Mouse (Mus musculus): ENCODE measurements around the gene Serpinh1. TPM values are rescaled to one million over a fixed set of nuclear protein-coding genes. Genes with fewer than 3 reads are reported as not detected.

Serpinh1 gene
- polyA plus RNA-seq, 1 experiment from 2014 or later = 235 TPM

DNA sequence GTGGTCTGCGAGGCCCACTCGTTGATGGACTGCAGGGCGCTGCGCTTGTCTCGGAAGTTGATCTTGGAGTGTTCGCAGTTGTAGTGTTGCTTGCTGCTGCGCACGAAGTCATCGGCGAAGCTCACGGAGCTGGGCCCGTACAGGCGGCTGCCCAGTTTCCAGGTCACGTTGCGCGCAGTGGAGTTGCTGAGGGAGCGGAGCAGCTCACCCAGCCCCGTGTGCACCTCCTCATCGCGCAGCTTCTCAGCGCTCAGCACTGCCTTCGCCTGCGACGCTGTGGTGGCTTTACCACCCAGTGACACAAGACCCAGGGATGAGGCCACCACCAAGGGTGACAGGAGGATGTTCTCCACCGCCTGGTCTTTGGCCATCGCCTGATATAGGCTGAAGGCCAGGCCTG is 4.2 kb downstream of the Serpinh1 start:
- no peaks in the 10 kb centered on the region for H3K36me3 ChIP-seq (replicated peaks)
- H3K9ac ChIP-seq = no peak overlapping the region
- no peaks in the 10 kb centered on the region for H3K9me3 ChIP-seq
- no peak overlapping the region for H3K4me3 ChIP-seq
- no peaks in the 10 kb centered on the region for H3K27me3 ChIP-seq (replicated peaks)
- H3K4me2 ChIP-seq = no peak overlapping the region
- 97% methylated on average over 26 of the region's 26 CpGs for WGBS
- H3K4me1 ChIP-seq = peaks cover 33% of the 10 kb centered on the region
- H3K27ac ChIP-seq = no peak overlapping the region
- ATAC-seq (replicated peaks) = no peak

DNA sequence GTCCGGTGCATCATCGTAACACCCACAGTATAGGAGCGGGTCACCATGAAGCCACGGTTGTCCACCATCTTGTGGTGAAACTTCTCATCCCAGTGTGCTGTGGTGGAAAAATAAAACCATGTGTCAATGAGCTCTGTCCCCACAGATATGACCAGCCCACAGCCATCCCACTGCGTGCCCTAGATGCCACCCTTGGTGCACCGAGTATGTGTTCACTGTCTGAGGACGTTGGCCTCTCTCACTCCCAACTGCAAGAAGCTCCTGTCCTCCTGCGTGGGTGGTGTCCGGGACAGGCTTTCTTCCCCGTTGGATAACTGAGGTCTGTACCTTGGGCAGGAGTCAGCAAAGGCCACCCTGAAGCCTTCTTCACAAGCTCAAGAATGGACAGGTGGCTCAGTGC is 5.8 kb downstream of the Serpinh1 start:
- no peaks in the 10 kb centered on the region for H3K9me3 ChIP-seq
- H3K9ac ChIP-seq = no peak overlapping the region
- H3K27me3 ChIP-seq (replicated peaks) = no peaks in the 10 kb centered on the region
- no peak overlapping the region for H3K27ac ChIP-seq
- no peak overlapping the region for H3K4me3 ChIP-seq
- ATAC-seq (replicated peaks) = no peak
- WGBS = 97% methylated on average over 10 of the region's 10 CpGs
- peaks cover 20% of the 10 kb centered on the region for H3K4me1 ChIP-seq
- no peak overlapping the region for H3K4me2 ChIP-seq
- no peaks in the 10 kb centered on the region for H3K36me3 ChIP-seq (replicated peaks)

DNA sequence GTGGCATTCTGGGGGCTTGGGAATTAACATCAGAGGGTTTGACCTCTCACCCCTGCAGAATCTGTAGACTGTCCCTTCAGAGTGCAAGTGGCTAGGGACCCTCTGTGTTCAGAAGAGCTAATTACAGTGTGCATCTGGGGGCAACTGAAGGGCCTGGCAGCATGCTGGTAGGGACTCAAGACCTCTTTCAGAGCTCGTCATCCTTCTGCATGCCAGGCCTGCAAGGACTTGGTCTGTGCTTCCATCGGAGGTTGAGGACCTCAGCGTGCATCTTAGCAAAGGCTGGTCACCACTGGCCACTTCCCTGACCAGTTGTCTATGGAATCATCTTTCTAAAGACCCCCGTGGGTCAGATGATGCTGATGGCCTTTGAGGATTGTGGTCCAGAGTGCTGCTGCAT is 9.5 kb downstream of the Serpinh1 start:
- H3K9ac ChIP-seq = no peak overlapping the region
- 89% methylated on average over 4 of the region's 4 CpGs for WGBS
- H3K27me3 ChIP-seq (replicated peaks) = no peaks in the 10 kb centered on the region
- no peak overlapping the region for H3K27ac ChIP-seq
- no peak for ATAC-seq (replicated peaks)
- no peak overlapping the region for H3K4me2 ChIP-seq
- no peaks in the 10 kb centered on the region for H3K4me1 ChIP-seq
- no peaks in the 10 kb centered on the region for H3K36me3 ChIP-seq (replicated peaks)
- no peaks in the 10 kb centered on the region for H3K9me3 ChIP-seq
- H3K4me3 ChIP-seq = no peak overlapping the region

DNA sequence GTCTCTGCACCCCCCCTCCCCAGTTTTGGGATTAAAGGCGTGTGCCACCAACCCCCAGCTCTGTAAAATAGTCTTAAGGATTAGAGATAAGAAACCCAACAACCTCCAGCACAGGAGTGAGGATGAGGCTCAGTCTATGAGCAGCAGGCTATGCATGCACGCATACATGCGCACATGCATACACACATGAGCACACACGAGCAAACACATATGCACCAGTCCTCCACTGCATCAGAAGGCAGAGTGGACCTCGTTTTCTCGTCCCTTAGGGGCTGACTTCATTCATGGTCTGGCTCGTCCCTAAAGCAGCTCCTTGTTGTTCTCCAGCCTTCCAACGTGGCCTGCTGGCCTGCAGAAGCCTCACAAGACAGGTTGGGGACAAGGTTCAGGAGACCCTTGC is 12.3 kb downstream of the Serpinh1 start:
- WGBS = 81% methylated on average over 8 of the region's 8 CpGs
- H3K4me1 ChIP-seq = no peaks in the 10 kb centered on the region
- no peak for ATAC-seq (replicated peaks)

DNA sequence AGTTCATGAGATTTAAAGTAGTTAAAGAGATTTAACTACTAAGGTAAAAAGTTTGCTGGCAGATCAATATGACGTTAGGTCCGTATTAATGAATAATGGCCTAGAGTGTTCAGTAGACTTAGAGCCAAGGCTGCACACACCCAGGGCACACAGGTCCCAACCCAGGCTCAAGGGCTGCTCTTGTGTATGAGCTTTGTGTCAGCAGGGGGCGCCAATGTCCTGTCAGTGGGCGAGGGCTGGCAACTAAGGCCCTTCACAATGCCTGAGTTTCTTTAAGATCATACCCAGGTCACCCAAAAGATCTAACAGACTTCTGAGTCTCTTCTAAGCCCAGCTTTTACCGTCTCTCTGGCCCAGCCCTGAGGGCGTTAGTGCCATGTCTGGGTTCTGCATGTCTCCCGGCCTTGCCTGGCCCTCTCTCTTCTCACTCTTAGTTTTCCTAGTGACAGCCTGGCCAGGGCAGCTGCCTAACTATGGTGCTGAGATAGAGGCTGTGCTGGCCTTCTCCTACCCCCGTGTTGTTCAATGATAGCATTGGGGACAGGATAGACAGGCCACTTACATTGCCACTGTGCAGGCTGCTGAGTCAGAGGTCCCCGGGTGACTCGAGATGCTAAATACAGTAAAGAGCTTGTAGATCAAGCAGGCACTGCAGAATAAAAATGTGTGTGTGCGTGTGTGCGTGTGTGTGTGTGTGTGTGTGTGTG is 20.1 kb downstream of the Serpinh1 start:
- ATAC-seq (replicated peaks) = no peak; the same call in 1 of the 2 replicates
- H3K4me2 ChIP-seq = no peak overlapping the region
- no peak overlapping the region for H3K9ac ChIP-seq
- no peaks in the 10 kb centered on the region for H3K9me3 ChIP-seq
- H3K27me3 ChIP-seq (replicated peaks) = no peaks in the 10 kb centered on the region
- peaks cover 27% of the 10 kb centered on the region for H3K36me3 ChIP-seq (replicated peaks)
- H3K27ac ChIP-seq = no peak overlapping the region
- WGBS = 45% methylated on average over 12 of the region's 12 CpGs
- H3K4me3 ChIP-seq = no peak overlapping the region
- peaks cover 8% of the 10 kb centered on the region; the same call in 1 of the 2 replicates for H3K4me1 ChIP-seq

More for the DNA sequence above, 12.3 kb downstream of the Serpinh1 start:
- H3K27ac ChIP-seq = no peak overlapping the region
- no peak overlapping the region for H3K4me3 ChIP-seq
- H3K36me3 ChIP-seq (replicated peaks) = peaks cover 22% of the 10 kb centered on the region
- no peak overlapping the region for H3K4me2 ChIP-seq
- no peak overlapping the region for H3K9ac ChIP-seq
- H3K9me3 ChIP-seq = no peaks in the 10 kb centered on the region
- H3K27me3 ChIP-seq (replicated peaks) = no peaks in the 10 kb centered on the region

DNA sequence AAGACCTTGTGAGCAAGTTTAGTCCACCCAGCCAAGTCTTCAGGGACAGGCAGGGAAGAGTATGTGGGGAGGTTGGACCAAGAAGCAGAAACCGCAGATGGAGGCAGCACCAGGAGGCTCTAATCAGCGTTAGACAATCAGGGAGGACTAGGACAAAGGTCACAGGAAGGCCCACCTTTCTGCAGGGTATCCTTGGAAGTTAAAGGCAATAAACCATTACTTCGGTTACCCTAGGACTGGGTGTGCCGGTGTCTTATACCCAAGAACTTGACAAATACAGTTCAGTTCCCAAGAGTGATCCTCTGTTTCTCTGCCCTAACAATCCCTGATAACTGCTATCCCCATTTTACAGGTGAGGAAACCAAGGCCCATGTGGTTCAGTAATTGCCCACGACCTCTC is 23.0 kb downstream of the Serpinh1 start:
- peaks cover 5% of the 10 kb centered on the region; the same call in 1 of the 2 replicates for H3K36me3 ChIP-seq (replicated peaks)
- H3K9me3 ChIP-seq = no peaks in the 10 kb centered on the region

DNA sequence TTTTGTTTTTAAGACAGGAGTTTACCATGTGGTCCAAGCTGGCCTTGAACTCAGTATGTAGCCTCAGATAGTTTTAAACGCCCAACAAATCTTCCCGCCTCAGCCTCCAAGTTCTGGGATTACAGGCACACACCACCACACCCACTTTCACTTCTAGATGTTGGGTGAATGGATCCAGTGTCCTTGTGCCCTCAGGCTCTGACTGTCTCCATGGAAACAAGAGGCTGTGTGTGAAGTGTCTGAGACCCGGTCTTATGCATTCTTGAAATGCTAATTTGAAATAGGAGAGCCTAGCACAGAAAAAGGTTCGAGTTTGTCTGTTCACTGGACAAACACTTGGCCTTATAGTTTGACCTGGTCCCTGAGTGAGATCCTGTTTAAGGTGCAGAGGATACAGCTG is 24.2 kb downstream of the Serpinh1 start:
- 40% methylated on average over 4 of the region's 4 CpGs for WGBS

More for the DNA sequence above, 23.0 kb downstream of the Serpinh1 start:
- H3K9ac ChIP-seq = no peak overlapping the region
- ATAC-seq (replicated peaks) = no peak
- no peak overlapping the region for H3K27ac ChIP-seq
- no peak overlapping the region for H3K4me2 ChIP-seq
- no peak overlapping the region for H3K4me3 ChIP-seq
- WGBS = 92% methylated on average over 5 of the region's 5 CpGs
- H3K27me3 ChIP-seq (replicated peaks) = no peaks in the 10 kb centered on the region
- H3K4me1 ChIP-seq = peaks cover 9% of the 10 kb centered on the region

DNA sequence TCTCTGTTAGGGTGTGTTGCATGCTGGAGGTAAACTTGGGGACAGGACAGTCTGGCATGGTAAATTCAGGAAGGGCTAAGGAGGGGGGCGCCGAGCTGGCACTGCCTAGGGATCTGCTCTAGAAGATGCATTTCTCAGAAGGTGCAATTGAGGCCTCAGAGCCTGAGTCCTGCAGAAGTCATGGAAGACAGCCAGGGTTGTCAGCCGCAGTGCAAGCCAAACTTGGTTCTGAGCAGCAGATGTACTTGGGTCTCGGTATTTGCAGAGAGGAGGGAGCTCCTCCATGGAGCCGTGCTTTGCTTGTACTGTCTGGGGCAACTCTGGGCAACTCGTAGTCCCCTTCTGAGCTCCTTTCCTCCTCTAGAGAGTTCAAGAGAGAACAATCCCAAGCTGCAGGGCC is 26.9 kb downstream of the Serpinh1 start:
- Histone ChIP-seq H3K4me2 (no peak overlapping the region), H3K27me3 (replicated peaks) (no peaks in the 10 kb centered on the region), H3K9me3 (no peaks in the 10 kb centered on the region), H3K36me3 (replicated peaks) (peaks cover 12% of the 10 kb centered on the region; the same call in 1 of the 2 replicates), H3K4me1 (peaks cover 17% of the 10 kb centered on the region), H3K27ac (no peak overlapping the region), H3K9ac (no peak overlapping the region), H3K4me3 (no peak overlapping the region)
- 79% methylated on average over 6 of the region's 6 CpGs for WGBS
- no peak for ATAC-seq (replicated peaks)

More for the DNA sequence above, 24.2 kb downstream of the Serpinh1 start:
- no peak for ATAC-seq (replicated peaks)
- no peak overlapping the region for H3K4me2 ChIP-seq
- H3K27ac ChIP-seq = no peak overlapping the region
- peaks cover 7% of the 10 kb centered on the region; the same call in 1 of the 2 replicates for H3K36me3 ChIP-seq (replicated peaks)
- no peak overlapping the region for H3K9ac ChIP-seq
- no peaks in the 10 kb centered on the region for H3K27me3 ChIP-seq (replicated peaks)
- no peaks in the 10 kb centered on the region for H3K9me3 ChIP-seq
- H3K4me3 ChIP-seq = no peak overlapping the region
- H3K4me1 ChIP-seq = peaks cover 17% of the 10 kb centered on the region

DNA sequence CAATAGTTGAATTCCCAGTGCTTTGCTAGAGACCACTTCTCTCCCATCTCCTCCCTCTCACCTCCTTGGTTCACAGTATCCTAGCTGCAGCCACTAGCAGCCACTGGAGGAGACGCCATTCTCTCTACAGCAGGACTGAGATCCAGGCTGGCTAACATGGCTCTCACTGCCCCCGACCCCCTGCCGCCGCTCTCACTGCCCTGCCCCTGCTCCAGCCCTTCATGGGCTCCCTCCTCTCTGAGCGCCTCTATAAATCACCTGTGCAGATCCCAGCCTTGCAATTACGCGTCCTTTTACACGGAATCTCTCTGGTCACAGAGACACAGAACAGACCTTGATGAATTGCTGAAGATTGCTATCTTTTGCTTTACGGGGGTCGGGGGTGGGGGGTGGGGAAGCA is 28.2 kb downstream of the Serpinh1 start:
- H3K27me3 ChIP-seq (replicated peaks) = no peaks in the 10 kb centered on the region
- peaks cover 9% of the 10 kb centered on the region; the same call in 1 of the 2 replicates for H3K36me3 ChIP-seq (replicated peaks)
- H3K27ac ChIP-seq = peak overlapping the region; percentile 41
- H3K4me1 ChIP-seq = peaks cover 28% of the 10 kb centered on the region
- WGBS = 28% methylated on average over 10 of the region's 10 CpGs
- no peak overlapping the region for H3K4me2 ChIP-seq
- ATAC-seq (replicated peaks) = no peak
- H3K4me3 ChIP-seq = no peak overlapping the region
- no peak overlapping the region for H3K9ac ChIP-seq
- H3K9me3 ChIP-seq = no peaks in the 10 kb centered on the region

DNA sequence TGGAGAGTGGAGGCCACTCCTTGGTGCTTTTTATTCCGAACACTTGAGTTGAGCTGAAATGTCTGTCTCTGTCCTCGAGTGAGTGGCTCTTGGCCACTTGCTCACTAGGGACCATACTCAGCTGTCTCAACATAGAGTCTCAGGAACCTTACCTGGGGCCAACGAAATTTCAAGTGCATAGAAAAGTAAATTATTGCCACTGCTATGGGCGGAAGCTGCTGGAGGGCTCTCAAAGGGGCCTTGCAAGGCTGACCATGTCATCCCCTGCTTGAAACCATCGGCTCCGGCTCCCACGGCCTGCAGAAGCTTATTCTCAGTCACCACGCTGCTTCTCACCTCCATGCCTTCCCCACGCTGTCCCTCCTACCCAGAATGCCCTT is 29.7 kb downstream of the Serpinh1 start:
- 94% methylated on average over 9 of the region's 9 CpGs for WGBS
- H3K4me1 ChIP-seq = peaks cover 25% of the 10 kb centered on the region
- no peak overlapping the region for H3K9ac ChIP-seq
- no peak overlapping the region for H3K27ac ChIP-seq
- no peak overlapping the region for H3K4me3 ChIP-seq
- no peak for ATAC-seq (replicated peaks)
- no peak overlapping the region for H3K4me2 ChIP-seq
- peaks cover 10% of the 10 kb centered on the region; the same call in 1 of the 2 replicates for H3K36me3 ChIP-seq (replicated peaks)
- no peaks in the 10 kb centered on the region for H3K9me3 ChIP-seq
- H3K27me3 ChIP-seq (replicated peaks) = no peaks in the 10 kb centered on the region

DNA sequence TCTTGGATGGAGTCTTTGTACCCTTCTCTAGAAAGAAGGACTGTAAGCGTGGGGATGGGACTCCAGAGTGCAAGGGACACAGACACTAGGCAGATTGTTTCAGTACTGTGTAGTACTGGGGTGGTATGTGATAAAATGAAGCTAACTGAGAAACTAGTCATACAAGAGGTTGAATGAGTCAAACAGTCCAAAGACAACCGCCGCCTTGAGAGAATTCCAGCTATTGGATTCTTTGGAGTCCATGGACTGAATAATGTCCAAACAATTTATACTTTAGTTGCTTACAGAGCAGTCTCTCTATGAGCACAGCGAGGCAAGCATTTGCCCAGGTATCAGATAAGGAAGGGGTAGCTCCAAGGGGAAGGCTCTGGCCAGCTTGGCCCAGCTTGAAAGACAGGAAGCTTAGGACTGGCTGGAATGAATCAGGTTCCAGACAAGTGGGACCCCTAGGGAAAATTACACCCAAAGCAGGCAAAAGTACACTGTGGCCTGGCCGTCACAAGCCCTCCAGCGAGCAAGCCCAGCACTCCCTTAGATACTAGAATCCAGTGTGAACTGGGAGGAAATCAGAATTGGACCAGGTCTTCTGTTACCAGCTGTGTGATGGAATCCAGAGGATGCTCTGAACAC is 30.2 kb downstream of the Serpinh1 start:
- Histone ChIP-seq H3K4me2 (no peak overlapping the region), H3K27me3 (replicated peaks) (no peaks in the 10 kb centered on the region), H3K4me3 (no peak overlapping the region), H3K9ac (no peak overlapping the region), H3K4me1 (peaks cover 25% of the 10 kb centered on the region), H3K36me3 (replicated peaks) (peaks cover 14% of the 10 kb centered on the region; the same call in 1 of the 2 replicates), H3K27ac (no peak overlapping the region), H3K9me3 (no peaks in the 10 kb centered on the region)
- whole genome bisulfite sequencing = 91% methylated on average over 6 of the region's 6 CpGs
- ATAC-seq (replicated peaks) = no peak

DNA sequence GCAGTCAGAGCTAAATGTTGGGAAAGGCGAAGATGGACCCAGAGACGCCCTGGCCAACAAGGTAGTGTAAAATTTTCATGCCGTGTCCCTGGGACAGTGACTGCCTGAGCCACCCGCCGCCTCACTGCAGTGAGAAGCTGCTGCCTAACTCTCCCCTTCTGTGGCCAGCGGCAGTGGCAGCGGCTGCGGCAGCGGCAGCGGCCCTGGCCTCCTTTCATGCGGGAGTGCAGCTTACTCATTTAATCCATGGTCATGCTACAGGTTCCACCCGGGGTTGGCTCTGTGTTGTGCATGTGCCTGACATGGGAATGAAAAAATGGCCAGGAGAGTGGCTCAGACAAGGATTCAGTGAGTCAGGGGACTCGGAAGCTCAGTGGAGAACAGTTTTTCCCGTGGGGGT is 32.5 kb downstream of the Serpinh1 start:
- ATAC-seq (replicated peaks) = no peak
- Histone ChIP-seq H3K9me3 (no peaks in the 10 kb centered on the region), H3K27me3 (replicated peaks) (no peaks in the 10 kb centered on the region), H3K4me3 (no peak overlapping the region), H3K36me3 (replicated peaks) (peaks cover 33% of the 10 kb centered on the region; the same call in 1 of the 2 replicates), H3K4me2 (no peak overlapping the region), H3K27ac (peak overlapping the region; percentile 13; the same call in 1 of the 2 replicates), H3K9ac (no peak overlapping the region), H3K4me1 (peaks cover 25% of the 10 kb centered on the region)
- WGBS = 27% methylated on average over 14 of the region's 14 CpGs

DNA sequence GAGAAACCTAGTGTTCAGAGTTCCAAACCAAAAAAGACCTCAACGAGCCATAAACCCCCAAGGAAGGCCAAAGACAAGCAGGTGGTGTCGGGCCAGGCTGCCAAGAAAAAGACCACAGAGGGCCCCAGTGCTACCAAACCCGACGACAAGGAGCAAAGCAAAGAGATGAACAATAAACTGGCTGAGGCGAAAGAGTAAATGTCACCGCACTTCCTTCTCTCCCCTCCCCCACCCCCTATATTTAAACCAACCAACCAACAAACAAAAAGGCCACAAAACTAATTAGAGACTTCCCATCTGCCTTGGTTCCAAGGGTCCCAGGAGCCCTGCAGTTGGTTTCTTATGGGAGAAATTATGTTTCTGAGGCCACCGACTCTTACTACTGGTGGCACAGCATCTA is 35.6 kb downstream of the Serpinh1 start:
- H3K27me3 ChIP-seq (replicated peaks) = no peaks in the 10 kb centered on the region
- peaks cover 42% of the 10 kb centered on the region for H3K4me1 ChIP-seq
- H3K9me3 ChIP-seq = no peaks in the 10 kb centered on the region
- H3K36me3 ChIP-seq (replicated peaks) = peaks cover 27% of the 10 kb centered on the region; the same call in 1 of the 2 replicates
- no peak overlapping the region for H3K4me2 ChIP-seq
- no peak overlapping the region for H3K27ac ChIP-seq
- no peak for ATAC-seq (replicated peaks)
- 63% methylated on average over 7 of the region's 7 CpGs for WGBS
- H3K4me3 ChIP-seq = no peak overlapping the region
- H3K9ac ChIP-seq = no peak overlapping the region
